Mouse (Mus musculus) stomach, embryonic 16.5 days (tissue): ENCODE measurements around the gene Acta1. TPM values are rescaled to one million over a fixed set of nuclear protein-coding genes. Genes with fewer than 3 reads are reported as not detected.

Experiments
- ATAC-seq: fragments of 200-750 bp; cut with Nextera tagmentation; 2 replicates; pipeline ENCODE4 v1.8.0; 2017; ENCODE audit warnings: moderate number of reproducible peaks, moderate TSS enrichment; ENCODE audit not compliant: insufficient read depth, low FRiP score
- H3K27ac ChIP-seq: fragments of 300-500 bp; sonication (generic); 2 replicates; pipeline ENCODE4 v1.5.1; 2014; ENCODE audit warnings: low read length
- H3K27me3 ChIP-seq: fragments of 300-500 bp; sonication (generic); 2 replicates; pipeline ENCODE4 v1.6.1; 2014; ENCODE audit warnings: low read length, control low read depth, mixed read lengths; ENCODE audit not compliant: control insufficient read depth, insufficient read depth
- H3K36me3 ChIP-seq: fragments of 300-500 bp; sonication (generic); 2 replicates; pipeline ENCODE4 v1.6.1; 2014; ENCODE audit warnings: low read length; ENCODE audit not compliant: control insufficient read depth, insufficient read depth
- H3K4me1 ChIP-seq: fragments of 300-500 bp; sonication (generic); 2 replicates; pipeline ENCODE4 v1.6.1; 2014; ENCODE audit warnings: low read length, control low read depth, mixed read lengths; ENCODE audit not compliant: control insufficient read depth, insufficient read depth
- H3K4me2 ChIP-seq: fragments of 300-500 bp; sonication (generic); 2 replicates; pipeline ENCODE4 v1.6.1; 2014; ENCODE audit warnings: low read depth, low read length, mixed read lengths
- H3K4me3 ChIP-seq: fragments of 300-500 bp; sonication (generic); replicated peaks from 2 replicates; pipeline ENCODE4 v1.5.1; 2014; ENCODE audit warnings: mild to moderate bottlenecking, low read length
- H3K9ac ChIP-seq: fragments of 300-500 bp; sonication (generic); 2 replicates; pipeline ENCODE4 v1.6.1; 2014; ENCODE audit warnings: low read length
- H3K9me3 ChIP-seq: fragments of 300-500 bp; sonication (generic); replicated peaks from 2 replicates; pipeline ENCODE4 v1.6.1; 2016; ENCODE audit warnings: low read length, control low read depth; ENCODE audit not compliant: control insufficient read depth
- WGBS: fragments of 180-500 bp; shearing (Covaris S2); extraction: QIAGEN DNeasy Blood & Tissue Kit; methylation state at CpG from one replicate; pipeline ENCODE4 v1.1.7; 2014; 5-methylcytosine and 5-hydroxymethylcytosine counted together
- polyA plus RNA-seq: library from polyadenylated mRNA; unstranded; fragments of >200 nt; fragmentation: Nextera tagmentation; extraction: Ambion mirVana; gene quantifications from 2 replicates; pipeline ENCODE4 v1.2.1, GENCODE M21; 2015

Acta1 gene
- polyA plus RNA-seq, 1 experiment from 2014 or later = 1,117 TPM

GRCm38 (mm10) chr8:123844341-123844740 lies 50.2 kb downstream of the Acta1 start:
- H3K9ac ChIP-seq = no peak overlapping the region
- H3K36me3 ChIP-seq = no peaks in the 10 kb centered on the region
- no peak overlapping the region for H3K4me2 ChIP-seq
- no peaks in the 10 kb centered on the region for H3K9me3 ChIP-seq
- no peak for ATAC-seq
- 78% methylated on average over 7 of the region's 7 CpGs for WGBS
- H3K4me1 ChIP-seq = no peaks in the 10 kb centered on the region
- H3K4me3 ChIP-seq = no peak overlapping the region
- no peaks in the 10 kb centered on the region for H3K27me3 ChIP-seq
- H3K27ac ChIP-seq = no peak overlapping the region

GRCm38 (mm10) chr8:123842086-123842485 lies 52.5 kb downstream of the Acta1 start:
- Histone ChIP-seq H3K27ac (no peak overlapping the region), H3K27me3 (no peaks in the 10 kb centered on the region), H3K4me1 (no peaks in the 10 kb centered on the region), H3K9me3 (no peaks in the 10 kb centered on the region), H3K4me3 (no peak overlapping the region), H3K36me3 (no peaks in the 10 kb centered on the region), H3K4me2 (no peak overlapping the region), H3K9ac (no peak overlapping the region)
- WGBS = 89% methylated on average over 12 of the region's 12 CpGs
- no peak for ATAC-seq

Other genes starting within 250 kb of the Acta1 start
- 7.8 and 8.7 TPM in 2 replicates for gene Rhou, start 240.8 kb downstream of the Acta1 start, polyA plus RNA-seq
- 42.2 and 44.4 TPM in 2 replicates for gene Rab4a, start 88.8 kb downstream of the Acta1 start, polyA plus RNA-seq
- 1.5 and 2.1 TPM in 2 replicates for gene Ccsap, start 34.5 kb downstream of the Acta1 start, polyA plus RNA-seq
- gene Nup133, start 54.5 kb upstream of the Acta1 start, polyA plus RNA-seq = 28.3 and 29.7 TPM in 2 replicates
- gene Abcb10, start 88.4 kb upstream of the Acta1 start, polyA plus RNA-seq = 25.0 and 26.0 TPM in 2 replicates
- gene Taf5l, start 126.6 kb upstream of the Acta1 start, polyA plus RNA-seq = 28.0 and 29.2 TPM in 2 replicates
- gene Urb2, start 126.8 kb upstream of the Acta1 start, polyA plus RNA-seq = 4.4 and 4.5 TPM in 2 replicates